Mouse (Mus musculus): ENCODE data around the gene Fancd2.

Gene Fancd2

DNA sequence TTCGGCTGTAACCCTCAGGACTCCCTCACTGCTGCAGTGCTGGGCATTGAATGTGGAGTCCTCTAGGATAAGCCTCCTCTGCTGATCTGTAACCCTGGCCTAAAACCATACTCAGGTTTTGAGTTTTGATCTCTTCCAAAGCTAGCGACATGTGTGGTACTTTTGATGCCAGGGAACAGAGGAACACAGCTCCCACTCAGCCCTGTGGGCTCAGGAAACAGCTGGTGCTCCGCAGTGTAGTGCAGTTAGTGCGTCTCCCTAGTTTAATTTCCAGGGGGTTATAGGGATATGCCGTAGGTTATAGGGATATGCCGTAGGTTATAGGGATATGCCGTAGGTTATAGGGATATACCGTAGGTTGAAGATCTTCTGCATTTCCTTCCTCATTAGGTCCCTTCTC is 83.5 kb downstream of the Fancd2 start:
- DNase-seq: no peak

DNA sequence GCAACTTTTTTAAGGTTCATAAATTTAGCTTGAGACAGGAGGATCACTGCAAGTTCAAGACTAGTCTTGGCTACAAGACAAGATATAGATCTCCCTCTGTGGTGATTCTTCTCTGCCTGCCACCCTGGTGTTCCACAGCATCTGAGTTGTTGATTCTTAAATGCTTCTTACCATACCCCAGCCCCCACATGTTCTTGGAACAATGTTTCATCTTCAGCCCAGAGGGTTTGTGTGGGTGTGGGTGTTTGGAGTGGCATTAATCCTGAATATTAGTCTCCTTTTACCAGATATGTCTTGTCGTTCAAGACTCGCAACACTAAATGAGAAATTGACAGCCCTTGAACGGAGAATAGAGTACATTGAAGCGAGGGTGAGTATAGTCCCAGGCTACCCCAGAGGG is 84.0 kb downstream of the Fancd2 start:
- DNase-seq: no peak

DNA sequence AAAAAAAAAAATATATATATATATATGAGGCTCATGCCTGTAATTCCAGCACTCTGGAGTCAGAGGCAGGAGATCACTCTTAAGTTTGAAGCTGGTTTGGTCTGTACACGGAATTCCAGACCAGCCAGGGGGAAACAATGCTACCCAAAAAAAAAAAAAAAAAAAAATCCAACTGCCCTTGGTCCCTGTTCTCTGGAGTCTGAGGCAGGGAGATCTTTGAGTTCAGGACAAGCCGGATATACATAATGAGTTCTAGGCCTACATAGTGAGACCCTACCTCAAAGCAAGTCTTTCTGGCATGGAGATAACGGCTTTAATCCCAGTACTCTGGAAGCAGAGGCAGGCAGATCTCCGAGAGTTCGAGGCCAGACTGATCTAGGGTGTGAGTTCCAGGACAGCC is 91.9 kb downstream of the Fancd2 start:
- no peak for DNase-seq

DNA sequence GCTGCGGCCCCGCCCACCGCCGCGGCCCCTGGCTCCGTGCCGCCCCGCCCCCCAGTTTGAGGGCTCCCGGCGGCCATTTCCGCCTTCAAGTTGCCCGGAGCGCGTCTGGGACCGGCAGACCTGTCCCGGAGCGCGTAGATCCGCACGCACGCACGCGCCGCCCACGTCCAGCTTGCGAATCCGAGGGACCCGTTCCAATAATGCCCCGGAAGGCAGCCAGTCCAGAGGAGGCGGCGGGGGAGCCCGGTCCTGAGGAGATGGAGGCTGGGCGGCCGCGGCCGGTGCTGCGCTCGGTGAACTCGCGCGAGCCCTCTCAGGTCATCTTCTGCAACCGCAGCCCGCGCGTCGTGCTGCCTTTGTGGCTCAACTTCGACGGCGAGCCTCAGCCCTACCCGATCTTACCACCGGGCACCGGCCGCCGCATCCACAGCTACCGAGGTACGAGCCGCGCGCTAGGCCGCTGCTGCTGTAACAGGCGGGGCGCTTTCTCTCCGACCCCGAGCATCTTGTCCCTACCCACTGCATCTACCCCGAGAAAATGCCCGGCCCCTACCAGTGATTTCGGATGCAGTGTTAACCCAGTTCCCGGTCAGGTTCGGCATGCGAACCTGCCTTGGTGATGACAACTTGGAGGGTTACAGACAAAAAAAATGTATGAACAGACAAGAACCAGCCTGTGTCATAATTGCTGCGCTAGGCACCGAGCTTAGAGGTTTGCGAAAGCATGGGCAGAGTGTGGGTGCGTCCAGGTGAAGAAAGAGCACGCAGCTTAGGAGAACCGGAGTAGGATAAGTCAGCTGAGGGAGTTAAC is 92.7 kb downstream of the Fancd2 start, which contains the start of gene Vhl:
TSS of gene Vhl (plus strand) at position 19 of the 811 bp plus-strand sequence.
- peak; percentile 88 for DNase-seq

DNA sequence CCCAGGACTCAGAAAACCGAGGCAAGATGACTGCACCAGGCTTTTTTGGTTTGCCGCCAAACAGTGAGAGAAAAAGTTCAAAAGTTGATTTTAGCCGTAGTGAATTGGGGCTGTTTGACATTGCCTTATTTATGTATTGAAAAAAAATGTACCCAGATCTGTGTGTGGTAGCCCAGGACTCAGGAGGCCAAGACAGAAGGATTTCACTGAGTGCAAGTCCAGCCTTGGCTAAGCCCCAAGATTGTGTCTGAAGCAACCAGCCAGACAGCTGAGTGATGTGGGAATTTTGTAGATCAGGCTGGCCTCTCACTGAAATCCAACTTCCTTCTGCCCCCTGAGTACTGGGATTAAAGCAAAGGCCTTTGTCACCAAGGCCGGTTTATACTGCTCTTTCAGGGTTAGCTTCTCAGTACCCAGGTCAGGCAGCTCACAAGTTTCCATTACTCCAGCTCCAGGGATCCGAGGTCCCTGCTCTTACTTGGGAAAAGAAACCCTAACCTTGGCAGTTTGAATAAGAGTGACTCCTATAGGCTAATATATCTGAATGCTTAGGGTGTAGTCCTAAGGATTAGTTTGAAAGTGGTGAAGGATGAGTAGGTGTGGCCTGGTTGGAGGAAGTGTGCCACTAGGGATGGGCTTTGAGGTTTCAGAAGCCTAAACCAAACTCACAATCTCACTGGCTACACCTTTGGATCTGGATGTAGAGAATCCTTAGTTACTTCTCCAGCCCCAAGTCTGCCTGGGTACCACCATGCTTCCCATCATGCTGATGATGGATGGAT is 93.7 kb downstream of the Fancd2 start:
- DNase-seq: no peak

DNA sequence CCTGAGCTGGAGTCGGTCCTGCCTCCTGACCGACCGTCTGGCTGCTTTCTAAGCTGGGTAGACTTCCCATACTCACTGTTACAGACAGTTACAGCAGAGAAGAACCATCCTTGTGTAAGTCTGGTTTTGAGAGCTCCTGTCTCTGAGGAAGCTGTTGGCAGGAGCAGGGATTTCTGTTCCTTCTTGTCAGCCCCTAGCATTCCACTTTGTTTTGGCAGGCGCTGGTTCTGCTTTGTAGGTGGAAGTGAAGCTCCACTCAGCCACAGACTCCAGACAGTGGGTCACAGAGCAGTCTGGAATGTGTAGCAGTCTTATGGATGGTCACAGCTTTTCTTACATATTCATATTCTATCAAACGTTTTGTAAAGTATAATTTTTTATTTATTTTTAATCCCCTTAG is 98.8 kb downstream of the Fancd2 start:
- no peak for DNase-seq

DNA sequence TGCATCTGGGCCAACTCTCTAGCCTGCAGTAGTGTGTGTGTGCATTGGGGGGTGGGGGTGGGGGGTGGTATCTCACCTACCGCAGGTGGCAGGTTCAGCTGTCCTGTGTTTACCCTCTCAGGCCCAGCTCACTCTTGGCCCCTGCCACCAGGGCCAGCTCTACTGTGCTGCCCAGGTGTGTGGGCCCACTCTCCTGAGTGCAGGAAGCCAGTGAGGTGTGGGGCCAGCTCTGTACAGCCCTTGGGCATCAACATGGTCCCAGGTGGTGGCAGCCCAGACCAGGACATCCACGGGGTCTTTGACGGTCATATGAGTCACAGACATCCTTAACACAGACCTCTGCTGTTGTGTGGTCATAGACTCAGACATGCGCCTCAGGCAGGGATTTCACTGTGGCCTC is 101.4 kb downstream of the Fancd2 start:
- DNase-seq: no peak

DNA sequence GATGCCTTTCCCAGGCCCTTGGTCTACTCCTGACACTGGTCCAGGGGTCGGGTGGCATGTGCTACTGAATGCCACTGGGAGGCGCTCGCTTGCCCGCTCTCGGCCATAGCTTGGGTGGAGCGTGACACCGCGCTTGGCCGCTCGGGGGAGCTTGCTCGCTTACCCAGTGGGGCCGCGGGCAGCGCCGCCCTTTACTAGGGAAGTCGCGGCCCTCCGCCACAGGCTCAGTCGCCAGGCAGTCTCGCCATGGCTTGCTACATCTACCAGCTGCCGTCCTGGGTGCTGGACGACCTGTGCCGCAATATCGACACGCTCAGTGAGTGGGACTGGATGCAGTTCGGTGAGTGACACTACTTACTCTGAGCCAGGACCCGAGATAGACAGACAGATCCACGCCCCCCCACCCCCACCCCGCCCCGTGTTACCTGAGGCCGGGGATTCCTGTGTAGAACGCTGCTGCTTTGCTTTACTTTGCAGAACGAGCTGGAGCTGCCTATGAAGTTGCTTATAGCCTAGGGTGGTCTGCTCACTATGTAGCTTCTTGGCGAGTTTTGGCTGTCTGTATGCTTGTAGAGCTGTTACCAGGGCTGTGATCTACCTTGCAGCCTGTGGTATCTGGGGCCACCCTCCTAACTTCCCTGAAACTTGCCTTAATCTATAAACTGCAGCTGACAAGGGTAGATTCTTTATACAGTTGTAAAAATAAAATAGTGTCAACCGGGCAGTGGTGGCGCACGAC is 107.0 kb downstream of the Fancd2 start, which contains the start of gene Irak2:
TSS of gene Irak2 (plus strand) at position 166 of the 739 bp plus-strand sequence.
- DNase-seq: peak; percentile 96

DNA sequence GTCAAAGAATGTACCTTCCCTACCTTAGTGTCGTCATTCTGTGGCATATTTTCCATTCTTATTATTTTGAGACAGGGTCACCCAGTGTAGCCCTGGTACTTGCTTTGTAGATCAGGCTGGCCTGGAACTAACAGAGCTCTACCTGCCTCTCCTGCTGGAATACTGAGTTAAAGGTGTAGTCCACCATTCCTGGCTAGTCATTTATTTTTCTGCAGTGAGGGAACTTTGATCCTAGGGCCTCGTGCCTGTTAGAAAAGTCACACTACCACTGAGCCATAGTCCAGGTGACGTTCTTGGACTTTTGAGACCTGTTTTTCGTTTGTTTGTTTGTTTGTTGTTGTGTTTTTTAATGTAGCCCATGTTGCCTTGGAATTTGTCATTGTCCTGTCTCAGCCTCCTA is 107.7 kb downstream of the Fancd2 start:
- no peak for DNase-seq

DNA sequence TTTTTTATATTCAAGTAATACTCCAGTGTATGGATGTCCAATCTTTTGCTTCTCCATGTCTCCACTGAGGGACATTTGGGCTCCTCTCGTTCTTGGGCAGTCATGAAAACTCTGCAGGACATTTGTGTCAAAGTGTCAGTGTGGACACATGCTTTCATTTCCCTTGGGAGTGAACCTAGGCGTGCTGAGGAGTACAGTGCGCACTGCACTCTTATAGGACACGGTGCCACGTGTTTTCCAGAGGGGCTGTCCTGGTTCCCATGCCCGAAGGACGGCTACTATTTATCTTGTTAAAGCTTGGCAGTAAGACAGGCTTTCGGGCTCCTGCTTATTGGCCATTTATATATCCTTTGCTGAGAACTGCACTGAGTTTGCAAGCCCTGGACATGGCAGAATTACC is 111.1 kb downstream of the Fancd2 start:
- no peak for DNase-seq

DNA sequence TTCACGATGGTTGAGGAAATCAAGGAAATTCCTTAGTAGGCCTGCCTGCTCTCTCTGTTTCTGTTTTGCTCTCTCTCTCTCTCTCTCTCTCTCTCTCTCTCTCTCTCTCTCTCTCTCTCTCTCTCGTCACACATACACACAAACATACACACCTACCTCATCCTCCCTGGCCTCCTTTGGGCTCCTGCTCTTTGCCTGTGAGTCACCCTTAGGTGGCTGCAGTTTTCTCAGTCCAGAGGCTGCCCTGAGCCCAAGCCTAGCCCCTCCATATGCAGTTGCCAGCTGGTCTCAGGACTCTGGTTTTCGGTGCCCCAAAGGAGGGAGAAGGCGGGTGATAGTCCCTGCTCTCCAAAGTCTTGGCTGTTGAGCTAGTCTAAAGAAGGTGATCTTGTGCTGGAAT is 111.5 kb downstream of the Fancd2 start:
- no peak for DNase-seq

DNA sequence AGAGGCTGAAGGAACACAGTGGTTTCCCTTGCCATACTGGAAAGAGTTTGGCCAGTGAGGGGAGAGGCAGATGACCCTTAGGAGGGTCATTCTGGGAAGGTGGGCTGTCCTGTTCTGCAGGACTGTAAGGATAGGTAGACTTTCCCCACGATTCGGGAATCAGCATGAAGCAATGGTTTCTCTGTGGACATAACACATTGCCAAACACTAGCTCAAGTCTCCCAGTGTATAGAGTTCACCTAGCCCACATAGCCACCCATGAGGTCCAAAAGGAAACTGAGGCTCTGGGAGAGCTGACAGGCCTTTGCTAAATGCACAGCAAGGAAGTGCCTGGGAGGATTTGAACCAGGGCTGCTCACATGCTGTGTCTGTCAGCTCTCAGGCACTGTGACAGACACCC is 112.5 kb downstream of the Fancd2 start:
- no peak for DNase-seq

DNA sequence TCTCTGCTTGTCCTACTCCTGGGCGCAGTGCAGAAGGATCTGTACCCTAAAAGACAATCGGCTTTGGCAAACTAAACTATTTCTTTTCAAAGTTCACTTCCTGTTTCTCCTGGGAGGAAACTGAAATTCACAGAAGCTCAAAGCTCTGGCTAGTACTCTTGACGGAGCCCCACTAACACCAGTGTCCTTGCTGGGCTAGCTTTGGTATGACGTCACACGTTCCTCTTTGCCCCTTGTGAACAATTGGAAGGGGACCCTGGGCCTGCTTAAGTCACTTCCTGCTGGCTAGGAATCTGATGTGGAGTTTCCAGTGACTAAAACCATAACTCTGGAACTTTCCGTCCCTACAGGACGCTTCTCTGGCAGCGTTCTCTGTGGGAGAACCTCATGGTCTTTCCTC is 113.3 kb downstream of the Fancd2 start:
- DNase-seq: no peak
